ENCODE assay signal across 19 mouse cellular contexts in genomic region chr13:43612040-43612439, GRCm38 (mm10). TPM values are rescaled to one million over a fixed set of nuclear protein-coding genes. Genes with fewer than 3 reads are reported as not detected.
"Had no signal": no experiment of that assay in that cellular context is flagged by ENCODE, and none has a peak within 500 bp of the region (broad histone marks: within the 10 kb centered on the region; RNA-seq: fewer than 3 reads in every experiment).

No protein-coding gene starts in this region.

- DNase-seq: lung, adult 2 months; lung, postnatal 14 days; lung, postnatal 36 days; right cerebral cortex, postnatal 14 days; thymus, adult 2 months; thymus, postnatal 25 days; thymus, postnatal 4 days had no signal

- H3K27me3 ChIP-seq: midbrain, embryonic 12.5 days; midbrain, embryonic 15.5 days; neural tube, embryonic 12.5 days; stomach, embryonic 15.5 days had no signal

- H3K4me3 ChIP-seq: lung, embryonic 15.5 days; megakaryocyte, embryonic 14.5 days; midbrain, embryonic 12.5 days; midbrain, embryonic 15.5 days; neural tube, embryonic 12.5 days; stomach, embryonic 15.5 days had no signal

- H3K36me3 ChIP-seq: lung, embryonic 15.5 days; midbrain, embryonic 12.5 days; midbrain, embryonic 15.5 days; neural tube, embryonic 12.5 days; stomach, embryonic 15.5 days had no signal

- H3K9ac ChIP-seq: lung, embryonic 15.5 days; midbrain, embryonic 12.5 days; midbrain, embryonic 15.5 days; neural tube, embryonic 12.5 days; stomach, embryonic 15.5 days had no signal

- H3K9me3 ChIP-seq: lung, embryonic 15.5 days; megakaryocyte, embryonic 14.5 days; midbrain, embryonic 12.5 days; midbrain, embryonic 15.5 days; neural tube, embryonic 12.5 days; stomach, embryonic 15.5 days had no signal

- H3K4me2 ChIP-seq: lung, embryonic 15.5 days; midbrain, embryonic 12.5 days; midbrain, embryonic 15.5 days; neural tube, embryonic 12.5 days; stomach, embryonic 15.5 days had no signal

- H3K27ac ChIP-seq: lung, embryonic 15.5 days; macrophage; midbrain, embryonic 12.5 days; midbrain, embryonic 15.5 days; neural tube, embryonic 12.5 days; stomach, embryonic 15.5 days; stomach, postnatal 0 days had no signal

- H3K4me1 ChIP-seq: stomach, embryonic 15.5 days had no signal

- ATAC-seq: lung, postnatal 0 days; midbrain, embryonic 15.5 days had no signal

RNA-seq across cellular contexts. Expression of gene Rnf182, which starts 3.5 kb away (rescaled TPM):
- total RNA-seq: megakaryocyte progenitor cell, adult 5-6 weeks; monocyte, adult 5-6 weeks; neutrophil, adult 5-6 weeks had no signal
- polyA plus RNA-seq: macrophage had no signal
